Mouse (Mus musculus) liver, embryonic 14.5 days (tissue): ENCODE results near the gene Cnp.

Experiments used
- CTCF ChIP-seq: IDR thresholded peaks from 2 replicates; pipeline ENCODE4 v1.5.1; 2016; ENCODE audit warnings: antibody characterized with exemption, low read depth, control low read depth
- EP300 ChIP-seq: IDR thresholded peaks from 2 replicates; pipeline ENCODE4 v1.6.1; 2016; ENCODE audit warnings: antibody characterized with exemption, low read depth

DNA sequence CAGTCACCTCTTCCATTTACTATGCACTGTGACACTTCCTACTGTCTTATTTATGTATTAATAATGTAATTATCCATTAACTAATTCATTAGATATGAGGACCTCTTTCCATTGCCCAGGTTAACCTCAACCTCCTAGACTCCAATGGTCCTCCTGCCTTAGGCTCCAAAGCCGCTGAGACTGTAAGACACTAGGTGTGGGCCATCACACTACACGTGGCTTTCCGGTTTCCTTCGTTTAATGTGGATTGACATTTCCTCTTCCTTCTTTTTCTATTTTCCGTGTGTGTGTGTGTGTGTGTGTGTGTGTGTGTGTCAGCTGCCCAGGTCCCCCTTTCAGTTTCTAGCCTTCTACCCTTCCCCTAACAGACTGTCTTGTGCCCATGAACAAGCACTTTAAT, 7.5 kb upstream of the Cnp start:
- no peak for TF ChIP-seq CTCF
- no peak for TF ChIP-seq EP300
